Mouse (Mus musculus) kidney, postnatal 36 days (tissue): ENCODE measurements around the gene Ubap1.

Source experiments
- DNase-seq, 2 experiments: peaks; one replicate each; pipeline ENCODE4 v3.0.0; 2021 to 2022; ENCODE audit warnings: mixed read lengths in 2 of 2

The Ubap1 gene

DNA sequence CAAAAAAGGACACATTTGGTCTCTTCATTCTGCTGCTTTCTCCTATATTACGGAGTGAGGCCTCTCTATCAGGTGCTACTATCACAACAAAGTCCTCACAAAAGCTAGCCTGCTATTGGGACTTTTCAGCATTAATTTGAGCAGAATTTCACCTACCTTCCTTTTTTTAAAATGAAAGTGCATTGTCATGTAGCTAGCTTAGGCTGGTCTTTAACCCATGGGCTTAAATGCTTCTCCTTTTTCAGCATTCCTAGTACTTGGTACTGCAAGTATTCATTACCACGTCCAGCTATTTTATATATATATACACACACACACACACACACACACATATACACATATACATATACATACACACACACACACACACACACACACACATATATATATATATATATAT, 9.9 kb downstream of the Ubap1 start:
- DNase-seq: no peak

DNA sequence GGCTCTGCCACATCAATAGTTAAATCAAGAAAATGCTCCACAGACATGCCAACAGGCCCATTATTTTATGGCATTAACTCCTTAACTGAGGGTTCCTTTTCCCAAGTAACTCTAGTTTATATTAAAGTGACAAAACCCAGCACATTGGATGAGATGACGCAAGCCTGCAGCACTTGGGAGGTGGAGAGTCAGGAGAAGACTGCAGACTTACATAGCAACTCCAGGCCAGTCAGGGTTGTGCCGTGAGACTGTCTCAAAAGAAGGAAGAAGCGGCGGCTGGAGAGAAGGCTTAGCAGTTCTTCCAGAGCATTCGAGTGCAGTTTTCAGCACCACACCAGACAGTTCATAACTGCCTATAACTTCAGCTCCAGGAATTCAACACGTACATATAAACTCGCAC, 10.6 kb downstream of the Ubap1 start:
- DNase-seq: no peak

DNA sequence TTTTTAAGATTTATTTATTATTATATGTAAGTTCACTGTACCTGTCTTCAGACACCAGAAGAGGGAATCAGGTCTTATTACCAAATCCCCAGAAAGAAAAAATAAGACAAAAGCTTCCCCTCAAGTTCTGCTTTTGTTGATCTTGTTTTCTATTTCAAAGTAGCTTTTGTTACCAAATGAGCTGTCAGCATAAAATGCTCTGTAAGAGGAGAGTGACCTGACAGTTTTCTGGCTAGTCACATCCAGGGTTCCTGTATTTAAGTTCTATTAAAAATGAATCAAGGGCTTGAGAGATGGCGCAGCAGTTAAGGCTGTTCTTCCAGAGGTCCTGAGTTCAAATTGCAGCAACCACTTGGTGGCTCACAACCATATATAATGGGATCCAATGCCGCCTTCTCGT, 12.3 kb downstream of the Ubap1 start:
- no peak for DNase-seq

DNA sequence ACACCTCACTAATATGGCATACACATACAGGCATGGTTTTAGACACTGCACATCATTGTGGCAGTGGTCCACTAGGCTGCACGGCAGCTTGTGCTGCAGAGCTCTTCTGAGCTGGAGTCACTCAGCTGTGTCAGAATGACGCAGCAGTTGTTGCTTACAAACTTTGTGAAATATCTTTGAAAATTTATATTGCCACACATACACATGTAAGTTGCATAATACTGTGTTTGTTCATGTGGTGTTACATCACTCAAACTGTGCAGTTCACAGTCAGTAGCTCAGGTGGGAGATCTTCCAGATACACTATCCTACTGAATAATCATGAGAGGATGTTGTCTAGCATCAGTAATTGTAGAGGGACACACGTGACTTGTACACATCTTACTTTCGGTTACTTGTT, 19.4 kb downstream of the Ubap1 start:
- no peak for DNase-seq

DNA sequence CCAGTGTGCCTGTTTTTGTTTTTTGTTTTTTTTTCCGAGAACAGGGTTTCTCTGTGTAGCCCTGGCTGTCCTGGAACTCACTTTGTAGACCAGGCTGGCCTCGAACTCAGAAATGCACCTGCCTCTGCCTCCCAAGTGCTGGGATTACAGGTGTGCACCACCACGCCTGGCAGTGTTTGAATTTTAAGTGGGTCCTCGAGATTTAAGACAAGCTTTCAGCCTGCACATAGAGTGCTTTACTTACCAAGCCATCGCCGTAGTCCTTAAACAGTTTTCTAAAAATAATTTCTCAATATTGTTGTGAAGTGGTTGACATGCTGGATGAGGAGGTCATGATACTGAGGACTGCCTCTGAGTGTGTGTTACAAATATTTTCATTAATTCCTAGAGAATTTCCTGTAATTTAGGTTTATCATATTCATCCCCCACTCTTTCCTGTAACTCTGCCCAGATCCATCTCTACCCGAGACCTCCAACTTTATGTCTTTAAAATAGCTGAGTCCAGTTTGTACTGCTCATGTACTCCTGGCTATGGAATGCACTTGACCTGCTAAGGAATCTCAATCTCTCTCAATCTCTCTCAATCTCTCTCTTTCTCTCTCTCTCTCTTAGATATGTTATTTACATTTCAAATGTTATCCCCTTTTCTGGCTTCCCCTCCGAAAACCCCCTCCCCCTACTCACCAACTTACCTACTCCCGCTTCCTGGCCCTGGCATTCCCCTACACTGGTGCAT, 21.1 kb downstream of the Ubap1 start:
- no peak for DNase-seq

DNA sequence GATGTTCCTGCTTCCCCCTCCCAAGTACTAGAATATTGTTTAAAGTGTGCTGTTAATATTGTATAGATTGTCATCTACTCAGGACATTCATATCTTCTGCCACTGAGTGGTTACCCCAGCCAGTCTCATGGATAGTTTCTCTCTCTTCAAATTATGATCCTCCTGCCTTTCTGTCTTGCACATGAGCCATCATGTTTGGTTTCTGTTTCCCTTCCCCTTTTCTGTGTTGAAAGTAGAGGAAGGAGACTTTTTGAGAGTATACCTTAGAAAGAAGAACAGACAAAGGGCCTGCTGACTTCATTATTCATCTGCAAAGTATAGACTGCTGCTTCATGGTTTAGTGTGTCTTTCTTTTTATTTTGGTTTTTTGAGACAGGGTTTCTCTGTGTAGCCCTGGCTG, 28.8 kb downstream of the Ubap1 start:
- DNase-seq: no peak

DNA sequence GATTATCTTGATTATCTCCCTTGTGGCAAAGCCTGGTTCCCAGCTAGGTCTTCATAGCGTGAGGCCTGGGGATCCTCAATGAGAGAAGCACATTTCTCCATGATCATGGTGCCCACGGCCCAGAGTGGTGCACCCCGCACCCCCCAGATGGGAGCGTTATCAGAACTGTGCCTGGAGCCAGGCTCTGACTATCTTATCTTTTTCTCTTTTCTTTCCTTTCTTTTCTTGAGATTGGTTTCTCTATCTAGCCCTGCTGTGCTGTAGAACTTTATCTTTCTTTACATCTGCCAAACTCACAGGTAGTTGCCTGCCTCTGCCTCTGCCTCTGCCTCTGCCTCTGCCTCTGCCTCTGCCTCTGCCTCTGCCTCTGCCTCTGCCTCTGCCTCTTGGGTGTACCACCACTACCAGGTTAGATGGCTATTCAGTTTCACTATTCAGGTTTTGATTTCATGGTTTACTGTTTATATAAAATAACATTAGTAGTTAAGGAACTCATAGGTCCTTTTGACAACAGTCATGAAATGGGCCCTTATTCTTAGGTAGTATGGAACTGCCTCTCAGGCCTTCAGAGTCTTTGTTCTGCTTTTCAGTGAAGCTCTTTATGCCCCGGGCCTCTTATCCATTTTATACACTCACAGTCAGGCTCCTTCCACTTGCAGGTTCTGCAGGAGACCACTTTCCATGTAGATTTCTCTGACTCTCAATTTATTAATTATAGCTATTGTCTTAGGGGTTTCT, 32.6 kb downstream of the Ubap1 start:
- no peak for DNase-seq

DNA sequence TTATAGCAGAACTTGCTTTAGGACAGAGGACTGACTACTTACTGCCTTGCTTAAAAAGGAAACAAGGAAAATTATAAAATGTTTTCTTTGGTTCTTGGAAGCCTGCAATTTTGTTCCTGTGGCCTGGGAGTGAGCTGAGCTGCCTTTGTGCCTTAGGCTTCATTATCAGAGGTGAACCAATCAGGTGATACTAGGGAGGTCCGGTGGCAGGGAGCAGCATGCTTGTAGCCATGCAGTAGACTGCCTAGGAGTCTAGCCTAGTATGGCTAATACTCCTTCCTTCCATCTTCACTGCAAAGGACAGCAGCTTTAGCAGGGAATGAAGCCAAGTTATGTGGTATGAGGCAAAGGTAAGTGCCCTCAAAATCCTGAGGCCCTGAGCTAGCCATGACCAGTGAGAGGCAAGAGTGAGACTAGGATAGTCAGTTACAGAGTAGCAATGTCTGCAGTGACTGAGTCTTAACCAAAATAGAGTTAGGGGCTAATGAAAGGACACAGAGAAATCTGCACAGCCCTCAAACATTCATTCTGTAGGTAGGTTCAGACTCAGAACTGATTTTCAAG, 37.7 kb downstream of the Ubap1 start:
- peak in 1 of 2 experiments; percentile 39 for DNase-seq

DNA sequence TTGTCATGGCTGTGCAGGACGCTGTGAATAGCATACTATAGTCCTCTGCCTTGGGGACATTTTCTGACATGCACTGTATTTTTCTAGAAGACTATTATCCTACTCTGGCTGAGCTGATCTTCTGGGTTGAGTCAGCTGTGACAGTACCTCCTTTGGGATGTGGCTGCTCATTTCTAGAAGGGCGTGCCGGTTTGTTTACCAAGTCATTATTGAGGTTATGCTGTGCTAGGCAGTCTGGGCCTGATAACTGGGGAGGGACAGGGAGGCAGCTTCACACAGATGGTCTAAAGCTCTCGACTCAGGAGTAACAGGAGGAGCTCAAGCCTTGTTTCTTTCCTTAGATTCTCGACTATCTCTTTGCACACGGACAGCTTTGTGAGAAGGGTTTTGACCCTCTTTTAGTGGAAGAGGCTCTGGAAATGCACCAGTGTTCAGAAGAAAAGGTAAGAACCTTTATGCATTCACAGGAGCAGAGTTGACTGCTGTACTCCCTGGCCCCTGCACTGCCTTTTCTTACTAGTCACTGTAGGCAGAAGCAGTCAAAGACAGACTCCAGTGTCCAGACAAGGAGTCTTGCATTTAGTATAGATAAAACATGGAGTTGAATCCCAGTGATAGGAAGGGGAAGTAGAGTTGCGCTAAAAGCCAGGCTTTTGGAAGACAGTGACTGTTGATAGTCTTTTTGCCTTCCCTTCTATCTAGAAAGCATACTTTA, 39.1 kb downstream of the Ubap1 start:
- DNase-seq: peak in 1 of 2 experiments; percentile 11

DNA sequence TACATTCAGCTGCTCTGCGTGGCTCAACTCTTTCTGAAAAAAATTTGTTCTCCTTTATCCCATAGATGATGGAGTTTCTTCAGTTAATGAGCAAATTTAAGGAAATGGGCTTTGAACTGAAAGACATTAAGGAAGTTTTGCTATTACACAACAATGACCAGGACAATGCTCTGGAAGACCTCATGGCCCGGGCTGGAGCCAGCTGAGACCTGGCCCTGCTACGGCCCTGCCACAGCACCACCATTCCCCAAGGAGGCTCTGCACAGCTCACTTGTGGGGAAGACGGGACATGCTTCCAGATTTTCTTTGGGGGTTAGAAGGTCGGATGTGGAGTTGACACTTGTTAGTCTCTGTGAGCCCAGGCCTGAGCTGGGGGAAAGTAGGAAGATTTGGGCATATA, 39.8 kb downstream of the Ubap1 start:
- DNase-seq: peak in 1 of 2 experiments; percentile 12

DNA sequence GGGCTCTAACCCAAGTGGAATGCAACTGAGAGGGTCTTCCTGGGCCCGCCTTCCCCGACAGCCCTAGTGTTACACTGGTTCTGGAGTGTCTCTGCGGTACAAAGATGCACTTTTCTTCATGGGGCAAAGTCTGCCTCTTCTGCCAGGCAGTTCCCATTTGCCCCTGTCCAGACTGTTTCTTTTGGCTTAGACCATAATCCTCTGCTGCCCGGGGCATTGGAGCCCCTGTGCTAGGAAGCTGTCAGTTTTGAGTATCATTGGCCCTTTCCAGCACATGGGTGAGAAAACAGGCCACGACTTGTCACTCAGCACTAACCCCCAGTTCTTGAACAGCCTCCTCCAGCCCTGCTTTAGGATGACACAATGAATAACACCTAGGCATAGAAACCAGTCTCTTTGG, 40.4 kb downstream of the Ubap1 start:
- peak; percentile 42 to 45 for DNase-seq

DNA sequence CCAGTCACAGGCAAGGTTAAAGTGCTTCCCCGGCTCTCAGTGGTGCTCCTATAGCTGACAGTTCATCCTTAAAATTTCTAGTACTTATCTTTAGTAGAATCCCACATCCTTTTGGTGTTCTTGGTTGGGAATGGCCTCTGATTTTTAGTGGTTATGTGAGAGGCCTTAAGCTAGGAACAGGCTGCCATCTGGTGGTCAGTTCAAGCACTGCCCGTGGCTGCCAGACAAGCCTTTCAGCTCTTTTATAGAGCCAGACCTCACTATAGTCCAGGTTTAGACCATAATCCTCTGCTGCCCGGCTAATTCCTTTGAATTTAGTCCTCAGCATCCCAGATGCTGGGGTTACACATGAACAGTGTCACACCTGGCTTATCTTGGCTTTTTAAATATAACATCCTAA, 41.3 kb downstream of the Ubap1 start:
- peak; percentile 76 to 92 for DNase-seq

DNA sequence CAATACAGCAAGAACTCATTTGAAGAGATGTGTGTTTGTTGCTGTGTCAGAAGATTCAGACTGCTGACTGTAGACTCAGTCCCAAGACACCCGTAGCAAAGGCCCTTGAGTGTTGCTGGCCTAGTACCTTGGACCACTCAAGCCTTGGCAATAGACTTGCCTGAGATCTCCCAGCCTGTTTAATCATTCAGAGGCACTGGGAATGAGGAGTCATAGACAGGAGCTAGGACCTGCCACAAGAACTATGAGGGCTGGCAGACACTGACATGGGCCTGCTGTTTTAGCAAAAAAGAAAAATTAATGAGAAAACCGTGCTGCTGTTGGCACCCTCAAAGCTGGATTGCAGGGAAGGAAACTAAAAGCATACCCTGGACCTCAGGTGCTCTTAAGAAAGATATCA, 42.2 kb downstream of the Ubap1 start:
- DNase-seq: peak in 1 of 2 experiments; percentile 6

DNA sequence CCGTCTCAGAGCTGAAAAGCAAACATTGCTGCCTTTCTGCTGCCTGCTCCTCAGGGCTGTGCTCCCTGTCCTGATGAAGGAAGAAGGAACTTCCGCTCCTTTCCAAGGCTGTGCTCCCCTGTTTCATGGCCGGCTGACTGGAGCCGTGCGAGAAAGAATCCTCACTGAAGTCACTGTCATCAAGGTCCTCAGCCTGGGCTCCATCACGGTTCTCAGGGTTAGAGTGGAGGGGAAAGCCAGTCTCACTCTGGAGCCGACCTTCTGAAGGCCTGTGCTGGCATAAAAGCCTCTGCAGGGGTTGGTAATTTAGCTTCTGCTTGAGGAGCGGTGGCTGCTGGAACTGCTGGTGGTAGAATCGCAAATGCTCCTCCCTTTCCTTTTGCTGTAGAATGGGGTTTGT, 45.9 kb downstream of the Ubap1 start:
- no peak for DNase-seq

DNA sequence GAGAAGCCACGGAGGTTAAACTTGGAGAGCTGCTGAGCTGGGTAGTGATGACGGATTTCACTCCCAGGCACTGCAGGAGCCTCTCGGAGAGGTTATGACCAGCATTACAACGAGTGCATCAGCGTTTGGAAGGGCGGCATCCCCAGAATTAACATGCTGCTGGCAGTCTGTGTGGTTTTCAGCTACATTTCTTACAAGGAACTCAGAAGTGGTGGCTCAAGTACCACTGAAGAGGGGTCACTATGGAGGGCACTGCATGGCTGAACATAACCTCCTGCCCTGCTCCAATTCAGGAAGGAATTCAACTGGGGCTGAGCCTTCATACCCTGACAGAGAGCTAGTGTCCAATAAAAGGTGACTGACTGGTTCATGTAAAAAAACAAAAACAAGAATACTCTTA, 49.6 kb downstream of the Ubap1 start:
- DNase-seq: no peak

DNA sequence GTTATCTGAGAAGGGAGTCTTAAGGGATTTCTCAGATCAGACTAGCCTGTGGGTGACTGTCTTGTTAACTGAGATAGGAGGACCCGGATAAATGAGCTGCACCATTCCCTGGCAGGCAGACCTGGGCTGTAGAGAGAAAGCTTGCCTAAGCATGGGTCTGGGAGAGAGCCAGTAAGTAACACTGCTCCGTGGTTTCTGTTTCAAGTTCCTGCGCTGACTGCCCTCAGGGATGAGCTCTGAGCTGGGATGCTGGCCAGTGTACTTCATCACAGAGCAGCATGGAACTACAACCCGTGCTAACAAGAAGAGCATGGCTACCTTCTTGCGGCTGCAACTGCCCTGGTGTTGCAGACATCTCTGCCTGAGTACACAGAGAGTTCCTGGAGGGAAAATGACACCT, 51.1 kb downstream of the Ubap1 start:
- no peak for DNase-seq

DNA sequence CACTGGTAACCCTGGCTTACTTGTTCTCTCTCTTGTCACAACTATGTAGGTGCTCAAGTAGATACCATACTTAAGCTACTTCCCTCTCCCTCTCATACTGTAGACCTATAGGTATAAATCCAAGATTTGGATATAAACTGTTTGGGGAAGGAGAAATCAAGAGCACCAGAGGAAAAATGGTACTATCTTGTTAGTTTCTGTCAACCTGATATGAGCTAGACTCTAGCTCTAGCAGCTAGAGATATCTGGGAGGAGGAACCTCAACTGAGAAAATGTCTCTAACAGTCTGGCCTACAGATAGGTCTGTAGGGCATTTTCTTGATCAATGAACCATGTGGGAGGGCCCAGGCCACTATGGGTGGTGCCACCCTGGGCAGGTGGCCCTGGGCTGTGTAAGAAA, 52.4 kb downstream of the Ubap1 start:
- DNase-seq: no peak

DNA sequence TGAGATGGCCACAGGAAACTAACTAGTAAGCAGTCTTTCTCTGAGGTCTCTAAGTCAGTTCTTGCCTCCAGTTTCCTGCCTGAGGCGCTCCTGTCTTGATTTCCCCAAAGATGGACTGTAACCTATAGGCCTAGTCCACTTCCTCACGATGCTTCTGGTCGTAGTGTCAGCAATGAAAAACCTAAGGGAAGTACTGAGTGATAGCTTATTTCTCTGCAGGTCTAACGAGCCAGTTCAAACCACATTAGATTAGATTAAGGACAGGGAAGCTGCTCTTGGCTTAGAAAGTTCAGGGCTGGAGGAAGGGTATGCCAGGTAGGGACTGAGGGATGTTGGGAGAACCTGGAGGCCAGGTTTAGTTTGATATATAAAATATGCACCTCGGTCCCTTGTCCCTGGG, 52.8 kb downstream of the Ubap1 start:
- no peak for DNase-seq

DNA sequence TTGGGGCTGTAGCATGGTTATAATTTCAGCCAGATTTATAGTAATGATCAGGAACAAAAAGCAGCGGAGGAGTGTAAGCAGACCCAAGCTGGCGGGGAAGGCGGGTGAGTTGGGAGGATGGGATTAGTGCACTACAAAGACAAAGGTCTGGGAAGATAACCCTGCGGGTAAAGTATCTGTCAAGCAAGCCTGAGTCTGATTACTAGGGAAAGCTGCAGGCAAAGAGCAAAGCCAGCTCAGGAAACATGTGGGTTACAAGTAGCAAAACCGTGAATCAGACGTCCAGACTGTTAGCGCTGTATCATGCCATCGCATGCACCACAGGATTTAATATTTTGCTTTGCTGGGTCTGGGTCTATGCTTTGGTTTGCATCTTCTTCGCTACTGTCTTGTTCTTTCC, 57.8 kb downstream of the Ubap1 start:
- DNase-seq: no peak

DNA sequence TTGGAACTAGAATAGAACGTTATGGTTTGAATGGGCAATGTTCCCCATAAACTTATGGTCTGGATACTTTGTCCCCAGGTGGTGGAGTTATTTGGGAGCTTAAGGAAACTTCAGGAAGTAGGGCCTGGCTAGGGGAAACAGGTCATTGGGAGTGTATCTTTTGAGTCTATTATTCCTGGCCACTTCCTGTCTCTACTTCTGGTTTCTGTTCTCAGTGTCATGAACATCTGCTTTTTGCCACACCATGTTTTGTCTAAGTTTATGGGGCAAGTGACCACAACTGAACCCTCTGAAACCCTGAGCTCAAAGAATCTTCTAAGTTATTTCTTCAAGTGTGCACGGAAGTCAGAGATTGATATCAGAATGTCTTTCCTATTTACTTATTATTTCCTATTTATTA, 58.6 kb downstream of the Ubap1 start:
- DNase-seq: no peak

DNA sequence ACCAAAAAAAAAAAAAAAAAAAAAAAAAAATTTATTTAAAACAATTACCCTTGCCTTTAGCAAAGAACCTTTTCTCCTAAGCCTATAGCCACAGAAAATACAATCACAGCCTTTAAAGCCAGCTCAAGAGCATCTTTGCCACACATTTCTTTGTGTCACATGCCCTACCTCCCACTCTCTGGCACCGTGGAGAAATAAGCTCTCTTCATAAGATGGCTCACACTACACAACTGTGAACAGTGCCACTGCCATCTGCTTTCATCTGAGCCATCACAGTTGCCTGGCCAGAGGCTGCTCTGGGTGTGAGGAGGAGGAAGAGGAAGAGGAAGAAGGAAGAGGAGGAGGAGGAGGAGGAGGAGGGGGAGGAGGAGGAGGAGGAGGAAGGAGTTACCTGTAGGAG, 60.5 kb downstream of the Ubap1 start:
- DNase-seq: no peak

DNA sequence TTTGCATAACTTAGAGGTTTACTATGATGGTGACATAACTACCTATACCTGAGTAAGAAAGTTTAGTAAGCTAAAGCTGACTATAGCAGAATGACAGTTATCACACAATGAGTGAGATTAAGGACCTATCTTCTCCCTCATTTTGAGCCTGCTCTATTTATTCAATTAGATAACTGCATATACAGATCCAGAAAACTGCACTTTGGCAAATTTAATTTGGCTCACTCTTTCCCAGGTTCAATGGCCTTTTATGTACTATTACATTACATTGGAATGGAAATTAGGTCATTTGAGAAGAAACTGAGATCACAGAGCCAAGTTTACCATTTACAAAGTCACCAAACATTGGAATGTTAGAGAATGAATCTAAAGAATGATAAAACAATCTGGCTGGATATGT, 68.2 kb downstream of the Ubap1 start:
- no peak for DNase-seq

DNA sequence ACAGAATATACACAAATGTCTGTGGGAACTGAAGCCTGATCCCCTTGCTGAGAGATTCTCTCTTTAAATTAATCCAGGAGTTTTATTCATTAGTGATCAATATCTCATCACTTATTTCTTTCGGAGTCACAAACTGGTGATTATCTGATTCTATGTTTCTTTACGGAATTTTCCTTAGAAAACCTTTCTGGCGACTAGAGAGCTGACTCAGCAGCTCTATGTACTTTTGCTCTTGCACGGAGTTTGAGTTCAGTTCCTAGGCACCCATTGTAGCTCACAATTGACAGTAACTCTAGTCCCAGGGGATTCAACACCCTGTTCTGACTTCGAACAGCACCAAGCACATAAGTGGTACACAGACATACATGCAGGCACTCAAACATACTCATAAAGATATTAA, 90.1 kb downstream of the Ubap1 start:
- no peak for DNase-seq
